Mouse (Mus musculus): Measurements from ENCODE around the gene Il1r2.

- TF ChIP-seq EP300 (IDR thresholded peaks at IDR 0.05): no peak
- no peak for TF ChIP-seq CTCF (IDR thresholded peaks at IDR 0.05)
Observed at GRCm38 (mm10) chr1:40055963-40056362, 17.9 kb upstream of the Il1r2 start.
